Comparison of ENCODE assay signal across 10 mouse cellular contexts in genomic region chr7:112128810-112129209, GRCm38 (mm10). TPM values are rescaled to one million over a fixed set of nuclear protein-coding genes. Genes with fewer than 3 reads are reported as not detected.
DNase-seq lines count a peak whose midpoint lies in the region; ATAC-seq and TF ChIP-seq lines count a peak whose summit lies in the region.
"Had no signal": no experiment of that assay in that cellular context is flagged by ENCODE, and none has a peak within 500 bp of the region (broad histone marks: within the 10 kb centered on the region; RNA-seq: fewer than 3 reads in every experiment).

No protein-coding gene starts in this region.

- H3K9me3 ChIP-seq in embryonic facial prominence, embryonic 14.5 days (ENCODE audit: control insufficient read depth, low read length): no peaks in the 10 kb centered on the region

- H3K36me3 ChIP-seq in embryonic facial prominence, embryonic 14.5 days (ENCODE audit: control insufficient read depth, insufficient read depth, low read length): no peaks in the 10 kb centered on the region
- no peaks in the 10 kb centered on the region for H3K36me3 ChIP-seq in thymus, adult 2 months (ENCODE audit: control insufficient read depth, insufficient read depth, low read length)

- TF ChIP-seq CTCF in thymus, adult 2 months (IDR thresholded peaks at IDR 0.05; ENCODE audit: borderline replicate concordance, control insufficient read depth, extremely low read depth, insufficient read depth, low read length, poor library complexity): no peak

- H3K4me3 ChIP-seq in embryonic facial prominence, embryonic 14.5 days (ENCODE audit: low read depth, low read length): no peak overlapping the region
- no peak overlapping the region for H3K4me3 ChIP-seq in thymus, adult 2 months (ENCODE audit: control insufficient read depth, insufficient read depth, low read length)

- ATAC-seq in embryonic facial prominence, embryonic 14.5 days (ENCODE audit: low read depth): peak; percentile 54; the same call in 1 of the 2 replicates
- ATAC-seq: inflammation-experienced regulatory T-cells, adult 6 months had no signal

- 42% methylated on average over 4 of the region's 4 CpGs for WGBS in embryonic facial prominence, embryonic 14.5 days
- WGBS in thymus, adult 2 months: 93% methylated on average over 4 of the region's 4 CpGs

- no peaks in the 10 kb centered on the region for H3K27me3 ChIP-seq in embryonic facial prominence, embryonic 14.5 days (replicated peaks; ENCODE audit: control insufficient read depth, insufficient read depth, low read length)
- H3K27me3 ChIP-seq in thymus, adult 2 months (ENCODE audit: control insufficient read depth, insufficient read depth, low read length): no peaks in the 10 kb centered on the region

- H3K4me2 ChIP-seq in embryonic facial prominence, embryonic 14.5 days (ENCODE audit: low read depth, low read length): no peak overlapping the region

- H3K27ac ChIP-seq in embryonic facial prominence, embryonic 14.5 days (replicated peaks; ENCODE audit: low read depth, low read length): 0 out of 2 replicates have a peak overlapping the region, but pooled peaks have one; percentile 33
- no peak overlapping the region for H3K27ac ChIP-seq in thymus, adult 2 months (ENCODE audit: control insufficient read depth, insufficient read depth, low read length)

- no peak for TF ChIP-seq POLR2A in thymus, adult 2 months (IDR thresholded peaks at IDR 0.05; ENCODE audit: control insufficient read depth, extremely low read depth, insufficient read depth, low read length, poor library complexity)

- H3K9ac ChIP-seq in embryonic facial prominence, embryonic 14.5 days (ENCODE audit: low read depth, low read length): no peak overlapping the region

- peaks cover 17% of the 10 kb centered on the region; the same call in 1 of the 2 replicates for H3K4me1 ChIP-seq in embryonic facial prominence, embryonic 14.5 days (ENCODE audit: control insufficient read depth, insufficient read depth, low read length)
- H3K4me1 ChIP-seq in thymus, adult 2 months (replicated peaks; ENCODE audit: control insufficient read depth, insufficient read depth, low read length): no peaks in the 10 kb centered on the region

- DNase-seq in cerebellum, adult 11 months: peak; percentile 38
- DNase-seq in cerebellum, postnatal 4 days (ENCODE audit: low spot score in 2 of 2): no peak
- peak; percentile 50 for DNase-seq in 3T3-L1 (ENCODE audit: low read depth, low spot score)
- DNase-seq in embryonic facial prominence, embryonic 14.5 days (ENCODE audit: low spot score): peak; percentile 79
- DNase-seq in kidney, postnatal 10 days: peak; percentile 73
- no peak for DNase-seq in thymus, postnatal 4 days
- no peak for DNase-seq in thymus, adult 2 months
- no peak for DNase-seq in right cerebral cortex, postnatal 25 days
- DNase-seq: B cell, adult 2 months had no signal

RNA-seq across cellular contexts. Expression of gene Dkk3, which starts 30.0 kb away (rescaled TPM):
- 54.7 and 55.0 TPM in 2 replicates for polyA plus RNA-seq in embryonic facial prominence, embryonic 14.5 days (2014; fragmentation: Nextera tagmentation; extraction: Ambion mirVana)
- 1.9 and 5.9 TPM in 2 replicates for polyA plus RNA-seq in thymus, adult 2 months (2012; rRNA removed)

Comparison
In these comparisons a context has a peak if more than half of its experiments do, and no peak if none do; other contexts are left out.
1. DNase-seq: peak in cerebellum, adult 11 months (single experiment), 3T3-L1 (single experiment), embryonic facial prominence, embryonic 14.5 days (single experiment) and kidney, postnatal 10 days (single experiment); none in cerebellum, postnatal 4 days (0 of 2), thymus, postnatal 4 days (single experiment), thymus, adult 2 months (single experiment) and right cerebral cortex, postnatal 25 days (single experiment).